Mouse (Mus musculus) heart, postnatal 4 days (tissue): ENCODE measurements at regions not wholly inside any gene's neighbourhood (a gene's known extent, or its start where the extent isn't known, plus 50 kb on each side); places are given as distances from the start of the nearest gene placed in this dataset.

Experiments used
- DNase-seq: peaks from one replicate; pipeline ENCODE4 v3.0.0; 2021

GRCm38 (mm10) chr15:12066857-12067211 is 50.8 kb upstream of the Zfr start:
- no peak for DNase-seq

GRCm38 (mm10) chr15:12066176-12066856 is 51.3 kb upstream of the Zfr start:
- DNase-seq, result peak; percentile 92

- peak; percentile 29 for DNase-seq
Measured at GRCm38 (mm10) chr15:12054870-12055269, 58.1 kb upstream of the Sub1 start.

- no peak for DNase-seq
Measured at GRCm38 (mm10) chr15:12053610-12054009, 56.8 kb upstream of the Sub1 start.

- DNase-seq, result no peak
Measured at GRCm38 (mm10) chr15:12048965-12049364, 52.2 kb upstream of the Sub1 start.

GRCm38 (mm10) chr15:12048214-12048507 is 51.4 kb upstream of the Sub1 start:
- DNase-seq, result no peak

- DNase-seq, result no peak
Measured at GRCm38 (mm10) chr15:12047349-12048213, 50.8 kb upstream of the Sub1 start.
